Mouse (Mus musculus) cerebellum, postnatal 36 days (tissue): ENCODE results near the gene Kansl3.

ENCODE experiments used
- DNase-seq, 2 experiments: peaks; one replicate each; pipeline ENCODE4 v3.0.0; 2021 to 2022; ENCODE audit warnings: mixed read lengths in 2 of 2

Kansl3 gene

GRCm38 (mm10) chr1:36321164-36321563, 47.8 kb downstream of the Kansl3 start:
- DNase-seq = peak; percentile 47 to 58

GRCm38 (mm10) chr1:36315776-36316100, 53.2 kb downstream of the Kansl3 start:
- DNase-seq = no peak

- peak in 1 of 2 experiments; percentile 25 for DNase-seq
Observed at GRCm38 (mm10) chr1:36314959-36315775, 53.8 kb downstream of the Kansl3 start.

GRCm38 (mm10) chr1:36309498-36309901, 59.5 kb downstream of the Kansl3 start:
- peak in 1 of 2 experiments; percentile 7 for DNase-seq

GRCm38 (mm10) chr1:36308966-36309475, 60.0 kb downstream of the Kansl3 start:
- no peak for DNase-seq

GRCm38 (mm10) chr1:36308451-36308901, 60.5 kb downstream of the Kansl3 start:
- DNase-seq = peak in 1 of 2 experiments; percentile 26

GRCm38 (mm10) chr1:36307495-36308280, 61.3 kb downstream of the Kansl3 start, which contains the start of gene Arid5a:
Gene Arid5a, plus strand, starts transcription at chr1:36307733.
- DNase-seq = peak; percentile 81 to 84

- peak in 1 of 2 experiments; percentile 6 for DNase-seq
Observed at GRCm38 (mm10) chr1:36307121-36307494, 61.9 kb downstream of the Kansl3 start.

- no peak for DNase-seq
Observed at GRCm38 (mm10) chr1:36306120-36306519, 62.9 kb downstream of the Kansl3 start.

- DNase-seq = no peak
Observed at GRCm38 (mm10) chr1:36304764-36305163, 64.2 kb downstream of the Kansl3 start.

- peak; percentile 62 to 66 for DNase-seq
Observed at GRCm38 (mm10) chr1:36303381-36304320, 65.3 kb downstream of the Kansl3 start.

- DNase-seq = no peak
Observed at GRCm38 (mm10) chr1:36302957-36303356, 66.0 kb downstream of the Kansl3 start.

- no peak for DNase-seq
Observed at GRCm38 (mm10) chr1:36302273-36302672, 66.7 kb downstream of the Kansl3 start.

GRCm38 (mm10) chr1:36300486-36300885, 68.5 kb downstream of the Kansl3 start:
- no peak for DNase-seq

- no peak for DNase-seq
Observed at GRCm38 (mm10) chr1:36299676-36300075, 69.3 kb downstream of the Kansl3 start.

GRCm38 (mm10) chr1:36299126-36299525, 69.9 kb downstream of the Kansl3 start:
- no peak for DNase-seq

GRCm38 (mm10) chr1:36298107-36298506, 70.9 kb downstream of the Kansl3 start:
- DNase-seq = peak in 1 of 2 experiments; percentile 6

- peak; percentile 64 to 70 for DNase-seq
Observed at GRCm38 (mm10) chr1:36296466-36297149, 72.4 kb downstream of the Kansl3 start.

GRCm38 (mm10) chr1:36294402-36294801, 74.6 kb downstream of the Kansl3 start:
- no peak for DNase-seq

GRCm38 (mm10) chr1:36293470-36293869, 75.5 kb downstream of the Kansl3 start:
- DNase-seq = no peak
